Mouse (Mus musculus) liver, adult 2 months (tissue): ENCODE measurements at regions not wholly inside any gene's neighbourhood (a gene's known extent, or its start where the extent isn't known, plus 50 kb on each side); places are given as distances from the start of the nearest gene placed in this dataset.

Experiments
- CTCF ChIP-seq: fragments of 200-500 bp; IDR thresholded peaks from 2 replicates; pipeline ENCODE4 v1.5.1; 2011; ENCODE audit warnings: low read depth, low read length, control low read depth
- POLR2A ChIP-seq: fragments of 200-500 bp; IDR thresholded peaks from 2 replicates; pipeline ENCODE4 v1.6.1; 2011; ENCODE audit warnings: low read length, control low read depth; ENCODE audit not compliant: insufficient read depth; ENCODE audit errors: extremely low read depth

GRCm38 (mm10) chr17:83993028-83993427 lies 145.3 kb upstream of the Haao start:
- no peak for TF ChIP-seq CTCF
- no peak for TF ChIP-seq POLR2A
